Mouse (Mus musculus): ENCODE results near the gene Ppp4r1. TPM values are rescaled to one million over a fixed set of nuclear protein-coding genes. Genes with fewer than 3 reads are reported as not detected.

The Ppp4r1 gene
- total RNA-seq, 2 experiments from 2014 or later = 24.8 to 30.3 TPM

DNA sequence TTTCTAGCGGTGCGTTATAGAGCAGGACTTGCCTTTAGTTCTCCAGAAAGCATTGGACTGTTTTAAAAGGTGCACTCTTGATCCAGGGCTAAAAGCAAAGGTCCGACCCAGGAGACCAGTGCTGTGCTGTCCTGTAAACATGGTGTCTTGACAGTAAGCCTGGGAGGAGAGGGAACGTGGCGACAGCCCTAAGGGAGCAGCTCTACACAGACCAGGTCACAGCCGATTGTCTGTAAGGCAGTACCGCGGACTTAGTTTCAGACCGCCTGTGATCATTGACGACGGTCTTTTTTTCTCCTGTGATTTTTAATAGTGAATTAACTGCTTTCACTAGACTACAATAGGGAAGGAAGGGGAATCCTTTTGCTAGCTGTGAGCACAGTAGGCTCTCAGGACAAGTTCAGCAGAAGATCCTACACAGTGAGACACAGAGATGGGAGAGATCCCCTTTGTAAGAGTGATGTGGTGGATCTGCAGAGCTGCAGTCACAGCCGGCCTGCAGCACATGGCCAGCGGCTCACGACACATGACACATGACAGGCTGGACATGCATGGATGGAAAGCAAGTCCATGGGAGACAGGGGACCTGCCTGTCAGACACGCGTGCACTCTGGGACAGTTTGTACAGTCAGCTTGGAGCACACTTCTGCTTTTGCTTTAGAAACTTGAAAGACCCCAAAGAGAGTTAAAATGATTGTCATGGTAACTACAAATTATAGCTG lies 44.9 kb downstream of the Ppp4r1 start:
- no peak for DNase-seq
- H3K4me3 ChIP-seq = no peak overlapping the region
- intact Hi-C loops (cut with DNase I) = no loop called here
- no peak for TF ChIP-seq CTCF (IDR thresholded peaks at IDR 0.05)
- no peak overlapping the region for H3K27ac ChIP-seq

DNA sequence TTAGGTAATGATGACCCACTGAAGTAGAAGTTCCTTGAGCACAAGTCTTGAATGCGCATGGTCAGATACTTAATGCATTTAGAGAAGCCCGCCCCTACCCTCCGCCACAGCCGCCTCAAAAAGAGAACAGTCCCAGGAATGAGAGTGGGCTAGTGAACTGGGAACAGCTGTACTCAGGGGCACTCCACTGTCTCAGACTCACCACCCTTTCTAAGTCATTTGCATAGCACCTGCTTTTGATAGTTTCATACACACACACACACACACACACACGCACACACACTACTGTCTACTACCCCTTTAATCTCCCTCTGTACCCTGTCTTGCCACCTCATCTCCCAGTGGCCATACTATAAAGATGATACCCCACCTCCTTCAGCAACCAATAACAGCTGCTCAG lies 45.5 kb downstream of the Ppp4r1 start:
- no peak for TF ChIP-seq CTCF (IDR thresholded peaks at IDR 0.05)
- H3K27ac ChIP-seq = no peak overlapping the region
- H3K4me3 ChIP-seq = no peak overlapping the region
- intact Hi-C loops (cut with DNase I) = no loop called here
- no peak for DNase-seq

- DNase-seq = no peak
- TF ChIP-seq CTCF (IDR thresholded peaks at IDR 0.05) = no peak
- no peak overlapping the region for H3K4me3 ChIP-seq
- no peak overlapping the region for H3K27ac ChIP-seq
- intact Hi-C loops (cut with DNase I) = no loop called here
These were observed 46.6 kb downstream of the Ppp4r1 start for GRCm38 (mm10) chr17:65828951-65829350.

GRCm38 (mm10) chr17:65830216-65830863 lies 48.0 kb downstream of the Ppp4r1 start:
- Histone ChIP-seq H3K27ac (no peak overlapping the region), H3K4me3 (no peak overlapping the region)
- no peak for DNase-seq
- intact Hi-C loops (cut with DNase I) = no loop called here
- peak; percentile 35 for TF ChIP-seq CTCF (IDR thresholded peaks at IDR 0.05)

DNA sequence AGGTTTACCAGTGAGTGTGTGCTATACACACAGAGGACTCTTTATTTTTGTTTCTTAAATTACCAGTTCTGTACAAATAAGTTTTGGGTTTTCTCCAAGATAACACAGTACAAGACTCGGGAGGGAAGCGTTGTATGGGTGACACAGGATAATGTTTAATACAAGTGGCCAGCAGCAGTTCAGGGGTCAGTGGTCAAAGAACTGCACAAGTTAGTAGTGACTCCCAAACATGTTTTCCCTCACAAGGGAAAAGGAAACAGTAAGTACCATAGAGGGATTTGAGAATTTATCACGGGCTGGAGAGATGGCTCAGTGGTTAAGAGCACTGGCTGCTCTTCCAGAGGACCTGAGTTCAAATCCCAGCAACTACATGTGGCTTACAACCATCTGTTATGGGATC lies 51.5 kb downstream of the Ppp4r1 start:
- intact Hi-C loops (cut with DNase I) = no loop called here
- Histone ChIP-seq H3K27ac (no peak overlapping the region), H3K4me3 (no peak overlapping the region)
- no peak for DNase-seq
- TF ChIP-seq CTCF (IDR thresholded peaks at IDR 0.05) = no peak

- Histone ChIP-seq H3K27ac (no peak overlapping the region), H3K4me3 (no peak overlapping the region)
- intact Hi-C loops (cut with DNase I) = no loop called here
- no peak for TF ChIP-seq CTCF (IDR thresholded peaks at IDR 0.05)
- no peak for DNase-seq
These were observed 54.4 kb downstream of the Ppp4r1 start for GRCm38 (mm10) chr17:65836746-65837145.

GRCm38 (mm10) chr17:65839541-65840256 lies 57.3 kb downstream of the Ppp4r1 start:
- no peak for DNase-seq
- intact Hi-C loops (cut with DNase I) = no loop called here
- TF ChIP-seq CTCF (IDR thresholded peaks at IDR 0.05) = no peak
- Histone ChIP-seq H3K4me3 (no peak overlapping the region), H3K27ac (no peak overlapping the region)

GRCm38 (mm10) chr17:65842669-65843381 lies 60.5 kb downstream of the Ppp4r1 start:
- TF ChIP-seq CTCF (IDR thresholded peaks at IDR 0.05) = no peak
- intact Hi-C loops (cut with DNase I) = no loop called here
- no peak for DNase-seq
- Histone ChIP-seq H3K4me3 (no peak overlapping the region), H3K27ac (peak overlapping the region; percentile 12; the same call in 1 of the 2 replicates)

- Histone ChIP-seq H3K4me3 (no peak overlapping the region), H3K27ac (no peak overlapping the region)
- intact Hi-C loops (cut with DNase I) = no loop called here
- TF ChIP-seq CTCF (IDR thresholded peaks at IDR 0.05) = no peak
- no peak for DNase-seq
These were observed 63.0 kb downstream of the Ppp4r1 start for GRCm38 (mm10) chr17:65845423-65845822.

- Histone ChIP-seq H3K4me3 (no peak overlapping the region), H3K27ac (no peak overlapping the region; the same call in 1 of the 2 replicates)
- intact Hi-C loops (cut with DNase I) = no loop called here
- DNase-seq = no peak
- TF ChIP-seq CTCF (IDR thresholded peaks at IDR 0.05) = no peak
These were observed 65.5 kb downstream of the Ppp4r1 start for GRCm38 (mm10) chr17:65847694-65848449.

DNA sequence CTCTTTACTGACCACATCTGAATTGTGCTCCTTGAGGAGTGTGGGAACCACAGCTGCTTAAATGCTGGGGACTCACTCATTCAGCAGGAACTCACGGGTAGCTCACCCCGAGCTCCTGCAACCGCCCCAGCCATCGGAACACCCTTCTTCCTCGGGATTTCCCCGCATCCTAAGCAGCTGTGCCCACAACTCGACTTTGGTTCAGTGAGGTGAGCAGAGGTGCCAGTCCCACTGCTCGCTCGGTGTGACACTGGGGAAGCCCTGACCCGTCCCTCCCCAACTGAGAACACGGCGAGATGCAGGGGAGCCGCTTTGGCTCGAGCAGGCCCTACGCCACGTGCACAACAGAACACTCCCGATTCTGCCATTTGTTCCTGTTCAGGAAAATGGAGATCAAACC lies 68.1 kb downstream of the Ppp4r1 start:
- DNase-seq = no peak
- Histone ChIP-seq H3K4me3 (no peak overlapping the region), H3K27ac (no peak overlapping the region)
- TF ChIP-seq CTCF (IDR thresholded peaks at IDR 0.05) = no peak
- intact Hi-C loops (cut with DNase I) = loop anchor here (5.0 kb wide), 1 partner anchor 143 kb away; no protein-coding TSS in a partner anchor

GRCm38 (mm10) chr17:65851749-65852148 lies 69.4 kb downstream of the Ppp4r1 start:
- H3K27ac ChIP-seq = no peak overlapping the region
- no peak for DNase-seq
- H3K4me3 ChIP-seq = no peak overlapping the region
- intact Hi-C loops (cut with DNase I) = loop anchor here (5.0 kb wide), 1 partner anchor 144 kb away; no protein-coding TSS in a partner anchor
- TF ChIP-seq CTCF (IDR thresholded peaks at IDR 0.05) = peak; percentile 37; the same call in 1 of the 2 replicates
